Mouse (Mus musculus) CH12.LX (cell line): ENCODE results near the gene Kcnj2. TPM values are rescaled to one million over a fixed set of nuclear protein-coding genes. Genes with fewer than 3 reads are reported as not detected.

Experiments used
- DNase-seq: peaks from one replicate; pipeline ENCODE4 v3.0.0-alpha.2; 2013; ENCODE audit errors: extremely low read depth
- H3K27ac ChIP-seq: 2 replicates; pipeline ENCODE4 v1.5.1; 2012; ENCODE audit warnings: low read depth, mild to moderate bottlenecking, control low read depth, moderate library complexity; ENCODE audit not compliant: insufficient read depth
- H3K27me3 ChIP-seq: replicated peaks from 2 replicates; pipeline ENCODE3; 2012; ENCODE audit warnings: inconsistent platforms
- H3K36me3 ChIP-seq, 2 experiments: replicated peaks in 1 of 2; 2 replicates each; pipeline versions ENCODE3 to v1.6.1; 2012; ENCODE audit warnings: inconsistent platforms in 1 of 2, low read length in 1 of 2, mild to moderate bottlenecking in 1 of 2, mixed read lengths in 1 of 2, moderate library complexity in 1 of 2; ENCODE audit not compliant: control insufficient read depth in 1 of 2, insufficient read depth in 1 of 2
- H3K4me1 ChIP-seq, 2 experiments: 2 replicates each; pipeline ENCODE4 v1.6.1; 2012; ENCODE audit warnings: inconsistent platforms in 1 of 2, moderate library complexity in 1 of 2; ENCODE audit not compliant: insufficient read depth in 2 of 2, control insufficient read depth in 1 of 2
- H3K4me2 ChIP-seq: 2 replicates; pipeline ENCODE4 v1.6.1; 2012; ENCODE audit warnings: low read depth, mild to moderate bottlenecking, control low read depth; ENCODE audit not compliant: poor library complexity, insufficient read depth, severe bottlenecking
- H3K4me3 ChIP-seq, 3 experiments: fragments of 150-350 bp in 1 of 3; sonication (generic) in 1 of 3; replicated peaks in 1 of 3; 2 replicates each; pipeline versions ENCODE3 to v1.5.1; 2011 to 2012; ENCODE audit warnings: low read depth in 2 of 3, low read length in 2 of 3, mild to moderate bottlenecking in 2 of 3, moderate library complexity in 2 of 3, control low read depth in 1 of 3, improper control_type of control experiment in 1 of 3, inconsistent platforms in 1 of 3, mixed read lengths in 1 of 3; ENCODE audit not compliant: poor library complexity in 1 of 3
- H3K79me2 ChIP-seq: replicated peaks from 2 replicates; pipeline ENCODE4 v1.6.1; 2012; ENCODE audit warnings: mild to moderate bottlenecking, moderate library complexity; ENCODE audit not compliant: control insufficient read depth, poor library complexity, insufficient read depth, severe bottlenecking; ENCODE audit errors: extremely low read depth
- H3K9ac ChIP-seq: 2 replicates; pipeline ENCODE4 v1.6.1; 2012; ENCODE audit warnings: low read depth, mild to moderate bottlenecking, control low read depth, moderate library complexity; ENCODE audit not compliant: insufficient read depth
- H3K9me3 ChIP-seq: replicated peaks from 2 replicates; pipeline ENCODE3; 2012; ENCODE audit warnings: low read length, inconsistent platforms, mixed read lengths
- CHD1 ChIP-seq: IDR thresholded peaks from 2 replicates; pipeline ENCODE4 v1.6.1; 2012; ENCODE audit warnings: low read depth, low read length, improper control_type of control experiment, inconsistent platforms
- CTCF ChIP-seq, 2 experiments: IDR thresholded peaks in 1 of 2; conservative IDR thresholded peaks in 1 of 2; 2 replicates each; pipeline ENCODE4 v1.5.1; 2011 to 2012; ENCODE audit warnings: low read depth in 2 of 2, low read length in 2 of 2, improper control_type of control experiment in 1 of 2, inconsistent platforms in 1 of 2, mild to moderate bottlenecking in 1 of 2, moderate library complexity in 1 of 2
- E2F4 ChIP-seq: IDR thresholded peaks from 2 replicates; pipeline ENCODE4 v1.6.1; 2011; ENCODE audit warnings: low read depth, low read length, improper control_type of control experiment; ENCODE audit not compliant: insufficient replicate concordance
- ELF1 ChIP-seq: IDR thresholded peaks from 2 replicates; pipeline ENCODE4 v1.6.1; 2014; ENCODE audit warnings: low read depth, mild to moderate bottlenecking, inconsistent platforms, low read length, improper control_type of control experiment
- EP300 ChIP-seq: IDR thresholded peaks from 2 replicates; pipeline ENCODE4 v1.6.1; 2011; ENCODE audit warnings: low read length, improper control_type of control experiment
- ETS1 ChIP-seq: conservative IDR thresholded peaks from 2 replicates; pipeline ENCODE4 v1.6.1; 2012; ENCODE audit warnings: low read depth, mild to moderate bottlenecking, inconsistent platforms, low read length, improper control_type of control experiment, moderate library complexity
- GABPA ChIP-seq: IDR thresholded peaks from 2 replicates; pipeline ENCODE4 v1.6.1; 2012; ENCODE audit warnings: low read depth, low read length, improper control_type of control experiment, inconsistent platforms; ENCODE audit not compliant: insufficient replicate concordance
- HCFC1 ChIP-seq: IDR thresholded peaks from 2 replicates; pipeline ENCODE4 v1.6.1; 2012; ENCODE audit warnings: low read depth, mild to moderate bottlenecking, inconsistent platforms, low read length, improper control_type of control experiment
- IRF4 ChIP-seq: IDR thresholded peaks from 2 replicates; pipeline ENCODE4 v1.6.1; 2014; ENCODE audit warnings: low read depth, mild to moderate bottlenecking, inconsistent platforms, low read length, improper control_type of control experiment
- MAFK ChIP-seq: IDR thresholded peaks from 2 replicates; pipeline ENCODE4 v1.6.1; 2011; ENCODE audit warnings: low read length, improper control_type of control experiment; ENCODE audit not compliant: insufficient replicate concordance
- MAX ChIP-seq: IDR thresholded peaks from 2 replicates; pipeline ENCODE4 v1.6.1; 2011; ENCODE audit warnings: low read length, improper control_type of control experiment
- MEF2A ChIP-seq: IDR thresholded peaks from 2 replicates; pipeline ENCODE4 v1.6.1; 2014; ENCODE audit warnings: low read depth, mild to moderate bottlenecking, inconsistent platforms, low read length, improper control_type of control experiment, borderline replicate concordance
- MXI1 ChIP-seq: IDR thresholded peaks from 2 replicates; pipeline ENCODE4 v1.6.1; 2011; ENCODE audit warnings: mild to moderate bottlenecking, low read depth, low read length, improper control_type of control experiment
- MYC ChIP-seq: IDR thresholded peaks from 2 replicates; pipeline ENCODE4 v1.6.1; 2011; ENCODE audit warnings: low read depth, mild to moderate bottlenecking, improper control_type of control experiment, low read length
- NELFE ChIP-seq: IDR thresholded peaks from 2 replicates; pipeline ENCODE4 v1.6.1; 2011; ENCODE audit warnings: low read depth, low read length, improper control_type of control experiment
- NRF1 ChIP-seq: IDR thresholded peaks from 2 replicates; pipeline ENCODE4 v1.6.1; 2014; ENCODE audit warnings: low read depth, mild to moderate bottlenecking, inconsistent platforms, low read length, improper control_type of control experiment, moderate library complexity
- RAD21 ChIP-seq: IDR thresholded peaks from 2 replicates; pipeline ENCODE4 v1.6.1; 2011; ENCODE audit warnings: low read depth, mild to moderate bottlenecking, low read length, improper control_type of control experiment, moderate library complexity
- RCOR1 ChIP-seq: conservative IDR thresholded peaks from 2 replicates; pipeline ENCODE4 v1.6.1; 2012; ENCODE audit warnings: low read depth, mild to moderate bottlenecking, inconsistent platforms, low read length, improper control_type of control experiment
- SIN3A ChIP-seq: IDR thresholded peaks from 2 replicates; pipeline ENCODE4 v1.6.1; 2012; ENCODE audit warnings: low read length, improper control_type of control experiment, inconsistent platforms
- SMC3 ChIP-seq: IDR thresholded peaks from 2 replicates; pipeline ENCODE4 v1.6.1; 2011; ENCODE audit warnings: low read depth, low read length, improper control_type of control experiment
- TBP ChIP-seq: conservative IDR thresholded peaks from 2 replicates; pipeline ENCODE4 v1.6.1; 2011; ENCODE audit warnings: low read depth, low read length, improper control_type of control experiment
- TCF12 ChIP-seq: IDR thresholded peaks from 2 replicates; pipeline ENCODE4 v1.6.1; 2014; ENCODE audit warnings: low read depth, mild to moderate bottlenecking, inconsistent platforms, low read length, improper control_type of control experiment
- UBTF ChIP-seq: IDR thresholded peaks from 2 replicates; pipeline ENCODE4 v1.6.1; 2012; ENCODE audit warnings: low read depth, mild to moderate bottlenecking, inconsistent platforms, low read length, improper control_type of control experiment, moderate library complexity
- USF1 ChIP-seq: IDR thresholded peaks from 2 replicates; pipeline ENCODE4 v1.6.1; 2014; ENCODE audit warnings: low read depth, mild to moderate bottlenecking, inconsistent platforms, low read length, improper control_type of control experiment
- ZC3H11A ChIP-seq: IDR thresholded peaks from 2 replicates; pipeline ENCODE4 v1.6.1; 2012; ENCODE audit warnings: low read depth, mild to moderate bottlenecking, inconsistent platforms, low read length, improper control_type of control experiment
- ZKSCAN1 ChIP-seq: IDR thresholded peaks from 2 replicates; pipeline ENCODE4 v1.6.1; 2012; ENCODE audit warnings: low read depth, inconsistent platforms, low read length, improper control_type of control experiment, borderline replicate concordance
- dilution Hi-C: fragments of 300-500 bp; cut with MboI; formaldehyde crosslinking; loops from 2 replicates; pipeline ENCODE4 v1.14.3; 2020; ENCODE audit warnings: low sequenced_read_pairs; ENCODE audit not compliant: extremely low pct_unique_long_range_greater_than_20kb, extremely low pct_ligation_motif_present
- in situ Hi-C: fragments of 300-500 bp; cut with MboI; formaldehyde crosslinking; loops from 3 replicates; pipeline ENCODE4 v1.14.3; 2019; ENCODE audit warnings: low sequenced_read_pairs, low pct_ligation_motif_present, low pct_unique_long_range_greater_than_20kb, mixed read lengths
- polyA plus RNA-seq: library from polyadenylated mRNA; unstranded; fragments of >175 nt; gene quantifications from 2 replicates; pipeline ENCODE4 v1.2.1, GENCODE M21; 2012; ENCODE audit warnings: low read depth; ENCODE audit not compliant: insufficient read length
- total RNA-seq, 2 experiments: library from RNA; depleted of rRNA; stranded (reverse); fragments of 300-350 nt in 1 of 2; fragments of >200 nt in 1 of 2; gene quantifications; 2 replicates each; pipeline ENCODE4 v1.2.3; 2012 to 2014

The Kcnj2 gene
- total and polyA plus RNA-seq, 3 experiments, result under 0.01 to 0.11 (median 0.09) TPM

DNA sequence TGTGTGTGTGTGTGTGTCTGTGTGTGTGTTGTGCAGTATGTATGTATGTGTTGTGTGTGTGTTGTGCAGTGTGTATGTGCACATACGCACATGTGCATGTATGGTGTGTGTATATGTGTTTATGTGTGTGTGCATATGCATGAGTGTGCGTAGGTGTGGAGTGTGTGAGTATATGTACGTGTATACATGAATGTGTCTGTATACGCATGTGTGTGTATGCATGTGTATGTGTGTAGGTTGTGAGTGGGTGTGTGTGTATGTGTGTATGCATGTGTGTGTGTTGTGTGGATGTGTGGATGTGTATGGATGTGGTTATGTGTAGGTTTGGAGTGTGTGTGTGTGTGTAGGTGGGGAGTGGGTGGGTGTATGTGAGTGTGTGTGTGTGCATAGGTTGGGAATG lies 8.5 kb upstream of the Kcnj2 start:
- Histone ChIP-seq H3K4me1 (0 out of 4 replicates have a peak, but pooled peaks cover 0 to 3% of the 10 kb centered on the region in 2 experiments), H3K36me3 (no peaks in the 10 kb centered on the region), H3K9me3 (no peaks in the 10 kb centered on the region), H3K27ac (no peak overlapping the region; the same call in 1 of the 2 replicates), H3K4me2 (no peak overlapping the region), H3K4me3 (no peak overlapping the region), H3K9ac (no peak overlapping the region), H3K79me2 (no peaks in the 10 kb centered on the region), H3K27me3 (no peaks in the 10 kb centered on the region)
- dilution Hi-C loops, result no loop called here
- in situ Hi-C loops, result loop anchor here (25.0 kb wide), 2 partner anchors 380 to 695 kb away; no protein-coding TSS in a partner anchor
- TF ChIP-seq MAX (no peak), SMC3 (no peak), RAD21 (no peak), RCOR1 (no peak), CTCF (conservative IDR thresholded peaks at IDR 0.05 in 1 of 2, IDR thresholded peaks at IDR 0.05 in 1 of 2; ENCODE audit: low read depth in 2 of 2, low read length in 2 of 2) (no peak), CHD1 (no peak), ZC3H11A (no peak), NELFE (no peak), MEF2A (no peak), NRF1 (no peak), IRF4 (no peak), ZKSCAN1 (no peak), ETS1 (no peak), MYC (no peak), EP300 (no peak), GABPA (no peak), HCFC1 (no peak)
- no peak for DNase-seq

DNA sequence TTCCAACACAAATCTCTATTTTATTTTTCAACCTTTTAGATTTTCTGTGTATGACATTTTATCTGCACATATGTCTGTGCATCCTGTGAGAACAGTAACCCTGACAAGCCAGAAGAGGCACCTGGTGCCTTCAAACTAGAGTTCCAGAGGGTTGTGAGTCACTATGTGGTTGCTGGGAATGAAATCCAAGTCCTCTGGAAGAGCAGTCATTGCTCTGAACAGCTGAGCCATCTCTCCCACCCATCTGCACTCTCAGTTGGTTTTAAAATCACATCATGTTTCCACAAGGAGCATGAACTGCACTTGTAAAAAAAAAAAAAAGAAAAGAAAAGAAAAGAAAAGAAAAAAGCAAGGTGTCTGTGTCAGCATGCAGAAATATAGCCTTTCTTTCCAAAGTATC lies 6.5 kb upstream of the Kcnj2 start:
- no peak overlapping the region for H3K27ac ChIP-seq
- TF ChIP-seq TCF12, result no peak
- no peak for TF ChIP-seq GABPA
- TF ChIP-seq SIN3A, result no peak
- TF ChIP-seq ZKSCAN1, result no peak
- no peak for TF ChIP-seq USF1
- no peak for TF ChIP-seq MEF2A
- TF ChIP-seq MAFK, result no peak
- TF ChIP-seq E2F4, result no peak
- no peak for TF ChIP-seq NRF1
- TF ChIP-seq MXI1, result no peak
- no peak for TF ChIP-seq TBP
- TF ChIP-seq ELF1, result no peak
- no peak for TF ChIP-seq UBTF
- in situ Hi-C loops (loop anchor here (25.0 kb wide), 2 partner anchors 378 to 697 kb away; no protein-coding TSS in a partner anchor), dilution Hi-C loops (no loop called here)
- no peaks in the 10 kb centered on the region for H3K27me3 ChIP-seq
- H3K9me3 ChIP-seq, result no peaks in the 10 kb centered on the region
- no peak overlapping the region for H3K9ac ChIP-seq
- H3K4me2 ChIP-seq, result no peak overlapping the region
- no peak overlapping the region for H3K4me3 ChIP-seq
- no peaks in the 10 kb centered on the region for H3K36me3 ChIP-seq
- H3K79me2 ChIP-seq, result no peaks in the 10 kb centered on the region
- DNase-seq, result no peak
- H3K4me1 ChIP-seq, result no peaks in the 10 kb centered on the region
